Mouse (Mus musculus) hindbrain, embryonic 15.5 days (tissue): ENCODE data around the gene March9. TPM values are rescaled to one million over a fixed set of nuclear protein-coding genes. Genes with fewer than 3 reads are reported as not detected.

Experiments
- ATAC-seq: fragments of 200-750 bp; cut with Nextera tagmentation; 2 replicates; pipeline ENCODE4 v1.8.0; 2017; ENCODE audit warnings: low read depth, moderate number of reproducible peaks, moderate TSS enrichment; ENCODE audit not compliant: low FRiP score
- H3K27ac ChIP-seq: fragments of 300-500 bp; sonication (generic); replicated peaks from 2 replicates; pipeline ENCODE4 v1.5.1; 2015; ENCODE audit warnings: mild to moderate bottlenecking, inconsistent platforms
- H3K27me3 ChIP-seq: fragments of 300-500 bp; sonication (generic); 2 replicates; pipeline ENCODE4 v1.6.1; 2015; ENCODE audit warnings: control low read depth, inconsistent platforms
- H3K36me3 ChIP-seq: fragments of 300-500 bp; sonication (generic); 2 replicates; pipeline ENCODE4 v1.6.1; 2015; ENCODE audit warnings: control low read depth, inconsistent platforms
- H3K4me1 ChIP-seq: fragments of 300-500 bp; sonication (generic); replicated peaks from 2 replicates; pipeline ENCODE4 v1.6.1; 2015; ENCODE audit warnings: control low read depth, inconsistent platforms
- H3K4me2 ChIP-seq: fragments of 300-500 bp; sonication (generic); 2 replicates; pipeline ENCODE4 v1.6.1; 2015; ENCODE audit warnings: moderate library complexity, mild to moderate bottlenecking, inconsistent platforms
- H3K4me3 ChIP-seq: fragments of 300-500 bp; sonication (generic); 2 replicates; pipeline ENCODE4 v1.5.1; 2015; ENCODE audit warnings: mild to moderate bottlenecking, inconsistent platforms
- H3K9ac ChIP-seq: fragments of 300-500 bp; sonication (generic); 2 replicates; pipeline ENCODE4 v1.6.1; 2015; ENCODE audit warnings: inconsistent platforms
- H3K9me3 ChIP-seq: fragments of 300-500 bp; sonication (generic); 2 replicates; pipeline ENCODE4 v1.6.1; 2016; ENCODE audit warnings: control low read depth, inconsistent platforms
- WGBS: fragments of 180-500 bp; shearing (Covaris S2); methylation state at CpG from one replicate; pipeline ENCODE4 v1.1.7; 2015; 5-methylcytosine and 5-hydroxymethylcytosine counted together
- polyA plus RNA-seq: library from polyadenylated mRNA; unstranded; fragments of >200 nt; fragmentation: Nextera tagmentation; extraction: Ambion mirVana; gene quantifications from 2 replicates; pipeline ENCODE4 v1.2.1, GENCODE M21; 2015

The March9 gene
- polyA plus RNA-seq, 1 experiment from 2014 or later: 8.4 TPM

DNA sequence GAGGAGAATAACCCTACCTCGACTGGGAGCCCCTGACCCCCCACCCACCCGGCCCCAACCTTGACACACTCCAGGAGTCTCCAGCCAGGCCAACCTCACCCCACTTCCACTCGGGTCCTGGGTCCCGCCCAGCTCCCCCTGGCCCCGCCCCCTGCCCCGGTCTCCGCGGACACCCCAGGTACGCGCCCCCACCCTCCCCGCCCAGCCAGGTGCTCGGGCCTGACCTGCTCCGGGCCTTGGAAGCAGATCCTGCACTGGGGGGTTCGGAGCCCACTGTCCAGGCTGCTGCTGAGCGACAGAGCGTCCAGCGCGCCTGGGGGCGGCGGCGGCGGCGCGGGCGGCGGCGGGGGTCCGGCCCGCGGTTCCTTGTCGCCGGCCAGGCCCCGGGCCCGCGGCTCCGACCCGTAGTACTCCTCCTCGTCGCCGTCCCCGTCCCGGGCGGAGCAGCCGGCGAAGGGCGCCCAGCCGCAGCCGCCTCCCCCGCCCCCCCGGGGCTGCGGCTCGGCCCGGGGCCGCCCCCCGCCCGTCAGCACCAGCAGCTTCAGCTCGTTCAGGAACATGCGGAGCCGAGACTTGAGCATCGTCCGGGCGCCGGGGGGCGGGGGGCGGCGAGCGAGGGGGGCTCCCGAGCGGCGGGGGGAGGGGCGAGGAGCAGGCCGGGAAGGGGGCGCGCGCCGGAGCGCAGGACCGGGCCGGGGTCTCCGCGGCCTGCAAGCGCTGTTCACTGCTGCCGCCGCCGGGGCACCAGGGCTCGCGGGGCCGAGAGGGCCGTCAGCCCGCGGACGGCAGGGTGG lies 613 bp downstream of the March9 start:
- no peaks in the 10 kb centered on the region for H3K27me3 ChIP-seq
- peak overlapping the region; percentile 73 for H3K4me2 ChIP-seq
- under 1% methylated on average over 55 of the region's 92 CpGs for WGBS
- no peaks in the 10 kb centered on the region for H3K9me3 ChIP-seq
- H3K4me3 ChIP-seq: peak overlapping the region; percentile 90
- ATAC-seq: no peak
- H3K36me3 ChIP-seq: peaks cover 28% of the 10 kb centered on the region
- peak overlapping the region; percentile 94 for H3K27ac ChIP-seq
- H3K9ac ChIP-seq: peak overlapping the region; percentile 93
- peaks cover 52% of the 10 kb centered on the region for H3K4me1 ChIP-seq

DNA sequence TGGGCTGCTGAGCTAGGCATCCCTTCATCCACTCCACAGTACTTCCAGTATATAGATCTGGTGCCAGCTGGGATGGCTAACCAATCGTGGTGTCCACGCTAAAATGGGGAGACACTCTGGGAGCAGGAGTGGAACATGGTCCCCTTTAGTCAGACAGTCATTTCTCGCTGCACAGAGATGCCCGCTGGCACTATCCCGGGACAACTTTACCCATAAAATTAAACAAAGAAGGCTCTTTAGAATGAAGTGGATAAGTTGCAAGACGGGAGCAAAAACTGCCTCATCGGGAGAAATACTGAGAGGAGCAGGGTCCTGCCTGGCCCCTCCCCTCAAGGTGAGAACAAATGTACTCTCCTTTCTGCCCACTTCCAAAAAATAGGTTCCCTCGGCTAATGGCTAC lies 1.3 kb downstream of the March9 start:
- H3K9me3 ChIP-seq: no peaks in the 10 kb centered on the region
- peak overlapping the region; percentile 73 for H3K4me2 ChIP-seq
- H3K27ac ChIP-seq: peak overlapping the region; percentile 94; the same call in 1 of the 2 replicates
- H3K9ac ChIP-seq: peak overlapping the region; percentile 93
- no peaks in the 10 kb centered on the region for H3K27me3 ChIP-seq
- no peak for ATAC-seq
- WGBS: 4% methylated on average over 8 of the region's 8 CpGs
- peaks cover 34% of the 10 kb centered on the region for H3K36me3 ChIP-seq
- peaks cover 50% of the 10 kb centered on the region for H3K4me1 ChIP-seq
- H3K4me3 ChIP-seq: peak overlapping the region; percentile 90

DNA sequence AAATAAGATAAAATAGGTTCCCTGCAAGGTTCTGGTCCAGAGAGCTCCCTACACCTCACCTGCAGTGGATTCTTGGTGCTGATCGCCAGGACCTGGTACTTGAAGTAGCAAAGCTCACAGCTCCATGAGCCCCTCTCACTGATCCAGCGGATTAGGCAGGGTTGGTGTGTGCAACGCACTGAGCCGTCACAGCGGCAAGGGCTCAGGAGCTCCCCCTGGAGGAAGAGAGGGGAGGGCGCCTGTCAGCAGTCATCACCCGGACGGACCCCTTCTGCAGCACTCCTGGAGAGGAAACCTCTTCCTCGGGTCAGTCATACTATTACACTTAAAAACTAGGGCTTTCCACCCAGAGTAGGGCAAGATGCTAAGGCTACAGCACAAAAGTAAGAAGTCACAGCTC lies 1.8 kb downstream of the March9 start:
- Histone ChIP-seq H3K27ac (0 out of 2 replicates have a peak overlapping the region, but pooled peaks have one; percentile 94), H3K27me3 (no peaks in the 10 kb centered on the region), H3K4me3 (peak overlapping the region; percentile 90), H3K36me3 (peaks cover 35% of the 10 kb centered on the region), H3K9me3 (no peaks in the 10 kb centered on the region), H3K4me1 (peaks cover 50% of the 10 kb centered on the region), H3K9ac (peak overlapping the region; percentile 93), H3K4me2 (peak overlapping the region; percentile 73)
- WGBS: under 1% methylated on average over 9 of the region's 9 CpGs
- no peak for ATAC-seq

DNA sequence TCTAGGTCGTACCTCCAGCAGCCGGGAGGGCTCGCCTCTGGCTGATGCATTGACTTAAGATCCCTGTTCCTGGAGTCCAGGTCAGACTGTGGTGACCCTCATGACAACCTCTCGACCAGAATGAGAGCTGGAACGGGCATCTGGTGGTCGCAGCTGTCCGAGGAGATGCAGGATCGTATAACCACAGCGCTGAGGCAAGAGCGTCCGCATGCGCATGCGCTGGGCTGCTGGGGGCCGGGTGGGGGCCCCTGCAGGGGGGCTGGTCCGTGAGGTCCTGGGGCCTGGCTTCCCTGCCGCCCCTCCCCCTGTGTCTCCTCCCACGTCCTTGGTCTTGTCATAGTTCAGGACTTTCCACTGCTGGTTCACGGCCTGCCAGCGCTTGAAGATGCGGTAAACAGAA lies 3.5 kb downstream of the March9 start:
- peaks cover 38% of the 10 kb centered on the region for H3K36me3 ChIP-seq
- 90% methylated on average over 20 of the region's 20 CpGs for WGBS
- no peak overlapping the region for H3K4me2 ChIP-seq

DNA sequence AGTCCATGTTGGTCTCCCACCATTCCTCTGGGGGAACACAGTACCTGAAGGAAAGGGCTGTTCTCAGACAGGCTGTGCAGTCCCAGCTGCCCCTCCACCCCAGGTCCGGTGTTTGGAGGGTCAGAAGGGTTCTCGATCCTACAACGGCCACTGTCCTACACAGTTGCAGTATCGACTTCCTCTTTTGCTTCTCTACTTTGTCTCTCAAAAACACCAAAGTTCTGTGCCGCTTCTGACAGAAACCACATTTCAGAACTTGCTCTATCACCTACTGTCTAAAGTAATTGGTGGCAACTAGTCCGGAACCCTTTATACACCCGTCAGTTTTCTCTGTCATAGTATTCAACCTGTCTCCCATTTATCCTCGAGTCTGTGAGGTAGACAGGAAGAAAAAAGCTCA lies 4.6 kb downstream of the March9 start:
- Histone ChIP-seq H3K27me3 (peaks cover 12% of the 10 kb centered on the region), H3K9ac (no peak overlapping the region), H3K4me3 (no peak overlapping the region), H3K4me2 (no peak overlapping the region), H3K36me3 (peaks cover 38% of the 10 kb centered on the region), H3K4me1 (peaks cover 34% of the 10 kb centered on the region), H3K27ac (no peak overlapping the region), H3K9me3 (no peaks in the 10 kb centered on the region)
- ATAC-seq: no peak
- 90% methylated on average over 8 of the region's 8 CpGs for WGBS

More for the DNA sequence above, 3.5 kb downstream of the March9 start:
- Histone ChIP-seq H3K4me1 (peaks cover 40% of the 10 kb centered on the region), H3K9ac (no peak overlapping the region), H3K27me3 (peaks cover 1% of the 10 kb centered on the region), H3K27ac (no peak overlapping the region), H3K4me3 (no peak overlapping the region), H3K9me3 (no peaks in the 10 kb centered on the region)
- ATAC-seq: no peak

DNA sequence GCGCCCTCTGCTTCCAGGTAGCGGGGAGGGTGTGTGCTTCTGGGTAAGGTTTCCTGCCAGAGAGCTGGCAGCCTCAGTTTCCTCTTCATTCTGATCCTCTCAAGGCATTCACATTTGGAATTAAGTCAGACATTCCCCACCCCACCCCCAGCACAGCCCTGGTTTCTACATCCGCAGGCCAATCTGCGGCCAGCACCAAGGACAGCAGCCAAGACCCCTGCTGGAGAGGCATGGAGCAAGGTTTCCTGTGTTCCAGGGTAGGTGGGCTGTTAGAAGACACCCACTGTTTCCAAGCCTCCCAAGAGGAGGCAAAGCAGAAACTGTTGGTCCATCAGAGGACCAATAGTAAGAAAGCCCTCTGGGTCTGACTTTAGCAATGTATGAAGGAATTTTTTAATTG lies 5.3 kb downstream of the March9 start:
- ATAC-seq: no peak
- Histone ChIP-seq H3K4me2 (no peak overlapping the region), H3K27me3 (peaks cover 20% of the 10 kb centered on the region), H3K9me3 (no peaks in the 10 kb centered on the region), H3K27ac (no peak overlapping the region), H3K36me3 (peaks cover 38% of the 10 kb centered on the region), H3K9ac (no peak overlapping the region), H3K4me1 (peaks cover 38% of the 10 kb centered on the region), H3K4me3 (no peak overlapping the region)
- 77% methylated on average over 4 of the region's 4 CpGs for WGBS

DNA sequence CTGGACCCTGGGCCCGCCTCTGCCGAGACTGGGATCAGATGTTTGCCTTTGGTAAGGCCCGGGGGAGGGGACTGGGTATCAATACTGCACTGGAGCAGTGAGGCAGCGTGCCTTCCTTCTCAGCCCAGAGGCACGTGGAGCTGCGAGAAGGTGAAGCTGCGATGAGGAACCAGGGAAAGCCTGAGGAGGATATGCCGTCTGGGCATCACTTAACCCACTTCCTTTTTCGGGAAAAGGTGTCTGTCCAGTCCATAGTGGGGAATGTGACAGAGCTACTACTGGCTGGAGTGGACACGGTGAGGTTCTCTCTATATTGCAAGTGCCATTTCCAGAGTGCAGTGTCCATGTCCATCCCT lies 9.9 kb downstream of the March9 start:
- Histone ChIP-seq H3K27me3 (peaks cover 44% of the 10 kb centered on the region), H3K27ac (no peak overlapping the region), H3K9me3 (no peaks in the 10 kb centered on the region), H3K4me1 (peaks cover 17% of the 10 kb centered on the region; the same call in 1 of the 2 replicates), H3K36me3 (peaks cover 15% of the 10 kb centered on the region; the same call in 1 of the 2 replicates), H3K4me2 (no peak overlapping the region), H3K4me3 (0 out of 2 replicates have a peak overlapping the region, but pooled peaks have one; percentile 2), H3K9ac (no peak overlapping the region)
- WGBS: 17% methylated on average over 10 of the region's 10 CpGs
- ATAC-seq: no peak

DNA sequence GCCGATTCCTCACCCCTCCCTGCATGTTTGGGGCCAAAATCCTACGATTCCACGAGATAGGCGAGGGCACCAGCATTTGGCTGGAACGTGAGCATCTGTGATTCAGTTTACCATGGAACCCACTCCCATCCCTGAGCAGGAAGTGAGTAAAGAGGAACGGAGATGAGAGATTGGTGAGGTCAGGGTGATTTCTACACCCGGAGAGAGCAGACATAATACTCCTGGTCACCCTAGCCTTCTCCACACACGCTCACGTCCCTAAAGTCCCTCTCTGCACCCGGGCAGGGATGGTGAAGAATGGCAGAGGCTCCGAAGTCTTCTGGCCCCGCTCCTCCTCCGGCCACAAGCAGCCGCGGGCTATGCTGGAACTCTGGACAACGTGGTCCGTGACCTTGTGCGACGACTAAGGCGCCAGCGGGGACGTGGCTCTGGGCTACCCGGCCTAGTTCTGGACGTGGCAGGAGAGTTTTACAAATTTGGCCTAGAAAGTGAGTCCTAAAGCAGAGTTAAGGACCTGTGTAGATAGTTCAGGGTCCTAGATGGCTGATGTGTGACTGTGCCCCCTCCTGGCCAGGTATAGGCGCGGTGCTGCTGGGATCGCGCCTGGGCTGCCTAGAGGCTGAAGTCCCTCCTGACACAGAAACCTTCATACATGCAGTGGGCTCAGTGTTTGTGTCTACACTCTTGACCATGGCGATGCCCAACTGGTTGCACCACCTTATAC lies 10.4 kb downstream of the March9 start:
- H3K9ac ChIP-seq: no peak overlapping the region
- peaks cover 12% of the 10 kb centered on the region; the same call in 1 of the 2 replicates for H3K4me1 ChIP-seq
- ATAC-seq: no peak
- H3K36me3 ChIP-seq: peaks cover 12% of the 10 kb centered on the region; the same call in 1 of the 2 replicates
- 0 out of 2 replicates have a peak overlapping the region, but pooled peaks have one; percentile 2 for H3K4me3 ChIP-seq
- no peaks in the 10 kb centered on the region for H3K9me3 ChIP-seq
- 4% methylated on average over 29 of the region's 29 CpGs for WGBS
- H3K27ac ChIP-seq: no peak overlapping the region
- H3K27me3 ChIP-seq: peaks cover 44% of the 10 kb centered on the region
- H3K4me2 ChIP-seq: no peak overlapping the region

DNA sequence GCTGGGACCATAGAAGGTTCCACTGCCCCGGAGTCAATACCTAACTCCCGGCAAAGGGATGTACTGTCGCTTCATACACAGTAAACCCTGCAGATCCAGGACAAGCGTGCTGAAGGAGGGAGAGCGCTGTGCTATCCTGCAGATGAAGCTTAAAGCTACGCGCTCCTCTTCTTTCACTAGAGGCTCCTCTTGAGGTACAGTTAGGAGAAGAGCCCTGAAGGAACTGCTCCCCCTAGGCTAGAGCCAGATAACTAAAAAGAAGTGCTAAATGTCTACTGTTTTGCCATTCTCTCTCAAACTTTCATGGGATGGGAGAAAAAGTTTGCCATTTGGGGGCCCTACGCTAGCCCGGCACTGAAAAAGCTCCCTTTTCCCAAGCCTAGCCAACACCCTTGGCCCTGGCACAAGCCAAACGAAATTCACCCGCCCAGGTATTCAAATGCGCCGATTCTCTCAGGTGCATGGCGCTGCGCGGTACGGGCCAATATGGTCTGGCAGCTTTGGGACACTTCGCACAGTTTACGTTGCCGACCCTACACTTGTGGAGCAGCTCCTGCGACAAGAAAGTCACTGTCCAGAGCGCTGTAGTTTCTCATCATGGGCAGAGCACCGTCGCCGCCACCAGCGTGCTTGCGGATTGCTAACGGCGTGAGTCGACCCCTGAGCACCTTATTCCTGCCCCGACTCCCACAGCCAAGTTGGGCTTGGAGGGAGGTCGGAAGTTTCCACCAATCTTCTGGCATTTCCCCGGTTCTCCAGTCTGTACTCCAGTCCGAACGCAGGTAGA lies 11.2 kb downstream of the March9 start:
- no peak overlapping the region for H3K27ac ChIP-seq
- 0 out of 2 replicates have a peak overlapping the region, but pooled peaks have one; percentile 2 for H3K4me3 ChIP-seq
- no peak for ATAC-seq
- peaks cover 5% of the 10 kb centered on the region; the same call in 1 of the 2 replicates for H3K36me3 ChIP-seq
- H3K9me3 ChIP-seq: no peaks in the 10 kb centered on the region
- H3K27me3 ChIP-seq: peaks cover 44% of the 10 kb centered on the region
- H3K4me2 ChIP-seq: no peak overlapping the region
- H3K9ac ChIP-seq: no peak overlapping the region; the same call in 1 of the 2 replicates
- H3K4me1 ChIP-seq: peaks cover 12% of the 10 kb centered on the region; the same call in 1 of the 2 replicates
- 7% methylated on average over 35 of the region's 35 CpGs for WGBS

DNA sequence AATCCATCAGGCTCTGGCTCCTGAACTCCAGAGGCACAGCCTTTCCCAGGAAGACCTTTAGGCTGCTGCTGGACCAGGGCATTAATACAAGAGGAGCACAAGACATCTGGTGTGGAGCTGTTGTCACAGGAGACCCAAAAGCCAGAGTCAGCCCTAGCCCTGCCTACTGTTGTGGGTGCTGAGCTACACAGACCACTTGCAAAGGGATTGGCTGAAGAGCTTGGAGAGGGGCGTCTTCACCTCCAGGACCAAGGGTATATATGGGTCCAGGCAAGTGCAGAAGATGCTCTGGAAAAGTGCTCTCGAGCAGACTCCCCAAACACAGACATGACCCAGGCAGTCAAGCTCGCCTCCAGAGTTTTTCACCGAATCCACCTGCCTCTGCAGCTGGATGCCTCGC lies 12.0 kb downstream of the March9 start, which contains the start of gene Cyp27b1:
Gene Cyp27b1 (plus strand): TSS at position 297 of the 400 bp plus-strand sequence.
- Histone ChIP-seq H3K27me3 (peaks cover 44% of the 10 kb centered on the region), H3K36me3 (0 out of 2 replicates have a peak, but pooled peaks cover 1% of the 10 kb centered on the region), H3K9me3 (no peaks in the 10 kb centered on the region), H3K4me1 (peaks cover 12% of the 10 kb centered on the region), H3K27ac (no peak within 1 kb of the TSS), H3K4me2 (no peak within 1 kb of the TSS), H3K4me3 (0 out of 2 replicates have a peak within 1 kb of the TSS, but pooled peaks have one; percentile 2), H3K9ac (no peak within 1 kb of the TSS; the same call in 1 of the 2 replicates)
- 27% methylated on average over 5 of the region's 5 CpGs for WGBS
- ATAC-seq: no peak

DNA sequence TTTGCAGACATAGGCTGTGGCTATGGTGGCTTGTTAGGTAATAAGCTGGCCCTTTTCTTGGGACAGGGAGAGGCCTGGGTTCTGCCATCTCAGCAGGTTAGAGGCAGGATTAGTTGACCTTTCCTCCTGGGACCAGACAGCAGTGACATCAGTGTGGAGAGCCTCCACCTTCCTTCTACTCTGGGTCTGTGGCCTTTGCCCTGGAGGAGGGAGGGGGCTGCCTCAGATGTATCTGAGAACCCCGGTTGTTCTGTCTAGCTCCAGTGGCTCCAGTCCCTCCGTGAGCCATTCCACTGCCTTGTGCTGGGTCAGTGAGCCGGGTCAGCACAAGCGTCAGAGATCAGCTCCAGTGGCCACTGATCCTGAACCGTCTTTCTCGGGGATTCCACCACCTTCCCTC lies 16.8 kb downstream of the March9 start:
- H3K4me2 ChIP-seq: no peak overlapping the region

More for the DNA sequence above, 16.8 kb downstream of the March9 start:
- Histone ChIP-seq H3K9ac (no peak overlapping the region), H3K27me3 (peaks cover 15% of the 10 kb centered on the region), H3K9me3 (no peaks in the 10 kb centered on the region), H3K4me3 (no peak overlapping the region), H3K27ac (no peak overlapping the region), H3K4me1 (peaks cover 14% of the 10 kb centered on the region), H3K36me3 (no peaks in the 10 kb centered on the region)
- 78% methylated on average over 6 of the region's 6 CpGs for WGBS
- ATAC-seq: no peak
